Mouse (Mus musculus): Measurements from ENCODE around the gene Lonrf2.

DNA sequence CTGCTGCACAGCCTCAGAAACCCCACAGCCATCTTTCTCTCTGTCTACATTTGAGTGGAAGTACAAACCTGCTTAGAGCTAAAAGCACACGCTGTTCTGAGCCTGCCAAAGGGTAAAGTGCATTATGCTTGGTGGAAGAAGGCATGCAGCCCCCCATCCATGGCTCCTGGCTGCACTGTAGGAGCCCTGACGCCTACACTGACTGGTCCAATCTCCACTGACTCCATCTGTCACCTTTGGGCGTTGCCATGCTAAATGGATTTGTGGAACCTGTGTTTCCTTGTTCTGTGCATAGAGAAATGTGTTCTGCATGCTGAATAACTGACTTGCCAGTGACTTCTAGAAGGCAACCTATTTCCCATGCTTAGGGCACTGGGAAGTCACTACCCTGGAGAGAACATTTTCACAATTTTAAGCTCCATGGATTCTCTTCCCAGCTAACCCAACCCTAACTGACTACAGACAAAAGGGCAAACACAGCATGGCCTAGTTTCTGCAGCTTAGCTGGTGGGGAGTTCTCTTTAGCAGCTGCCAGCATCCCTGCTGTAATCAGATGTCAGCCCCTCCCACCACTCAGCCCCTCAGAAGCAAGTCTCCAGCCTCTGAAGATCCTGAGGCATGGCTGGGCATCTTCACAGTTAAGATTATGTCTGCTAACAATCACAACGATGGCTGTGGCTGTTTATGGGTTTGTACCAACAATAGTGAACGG lies 40.3 kb upstream of the Lonrf2 start:
- TF ChIP-seq GATA1 (IDR thresholded peaks at IDR 0.05; ENCODE audit: low read length) (no peak), TAL1 (IDR thresholded peaks at IDR 0.05; ENCODE audit: low read length) (no peak)
